Mouse (Mus musculus) stomach, postnatal 0 days (tissue): Measurements from ENCODE around the gene Hc.

ENCODE experiments used
- CTCF ChIP-seq: IDR thresholded peaks from 2 replicates; pipeline ENCODE4 v1.5.1; 2016; ENCODE audit warnings: antibody characterized with exemption, low read depth, mild to moderate bottlenecking, moderate library complexity
- EP300 ChIP-seq: optimal IDR thresholded peaks from 2 replicates; pipeline ENCODE3; 2016; ENCODE audit warnings: antibody characterized with exemption

GRCm38 (mm10) chr2:35109141-35109923, 48.1 kb upstream of the Hc start, which contains the start of gene Cntrl:
- peak; percentile 31 for TF ChIP-seq CTCF
- no peak for TF ChIP-seq EP300
